Mouse (Mus musculus) intestine, embryonic 16.5 days (tissue): ENCODE data around the gene Scd3. TPM values are rescaled to one million over a fixed set of nuclear protein-coding genes. Genes with fewer than 3 reads are reported as not detected.
"Not testable (repeated sequence)": the region's sequence is repeated elsewhere in the genome, so short reads cannot be mapped to it uniquely, and the experiment has no call there.

Experiments
- ATAC-seq: fragments of 200-750 bp; cut with Nextera tagmentation; 2 replicates; pipeline ENCODE4 v1.8.0; 2017; ENCODE audit warnings: moderate TSS enrichment, moderate library complexity
- H3K27ac ChIP-seq: fragments of 300-500 bp; sonication (generic); 2 replicates; pipeline ENCODE4 v1.5.1; 2014; ENCODE audit warnings: mild to moderate bottlenecking, low read length
- H3K27me3 ChIP-seq: fragments of 300-500 bp; sonication (generic); replicated peaks from 2 replicates; pipeline ENCODE4 v1.6.1; 2014; ENCODE audit warnings: low read length, control low read depth, mixed read lengths; ENCODE audit not compliant: control insufficient read depth, insufficient read depth
- H3K36me3 ChIP-seq: fragments of 300-500 bp; sonication (generic); 2 replicates; pipeline ENCODE4 v1.6.1; 2014; ENCODE audit warnings: low read length, control low read depth; ENCODE audit not compliant: control insufficient read depth, insufficient read depth
- H3K4me1 ChIP-seq: fragments of 300-500 bp; sonication (generic); 2 replicates; pipeline ENCODE4 v1.6.1; 2014; ENCODE audit warnings: low read length, control low read depth, mixed read lengths; ENCODE audit not compliant: control insufficient read depth, insufficient read depth
- H3K4me2 ChIP-seq: fragments of 300-500 bp; sonication (generic); 2 replicates; pipeline ENCODE4 v1.6.1; 2014; ENCODE audit warnings: low read depth, low read length, control low read depth
- H3K4me3 ChIP-seq: fragments of 300-500 bp; sonication (generic); 2 replicates; pipeline ENCODE4 v1.5.1; 2014; ENCODE audit warnings: mild to moderate bottlenecking, low read length
- H3K9ac ChIP-seq: fragments of 300-500 bp; sonication (generic); 2 replicates; pipeline ENCODE4 v1.6.1; 2014; ENCODE audit warnings: low read depth, low read length
- H3K9me3 ChIP-seq: fragments of 300-500 bp; sonication (generic); 2 replicates; pipeline ENCODE4 v1.6.1; 2016; ENCODE audit warnings: low read length, control low read depth; ENCODE audit not compliant: control insufficient read depth
- WGBS: fragments of 180-500 bp; shearing (Covaris S2); extraction: QIAGEN DNeasy Blood & Tissue Kit; methylation state at CpG from one replicate; pipeline ENCODE4 v1.1.7; 2014; 5-methylcytosine and 5-hydroxymethylcytosine counted together
- polyA plus RNA-seq: library from polyadenylated mRNA; unstranded; fragments of >200 nt; fragmentation: Nextera tagmentation; extraction: Ambion mirVana; gene quantifications from 2 replicates; pipeline ENCODE4 v1.2.1, GENCODE M21; 2015

Gene Scd3
- polyA plus RNA-seq, 1 experiment from 2014 or later: 0.12 TPM

GRCm38 (mm10) chr19:44248081-44248853 lies 45.2 kb downstream of the Scd3 start:
- Histone ChIP-seq H3K36me3 (no peaks in the 10 kb centered on the region), H3K27ac (peak overlapping the region; percentile 97), H3K9ac (peak overlapping the region; percentile 77), H3K27me3 (no peaks in the 10 kb centered on the region), H3K9me3 (no peaks in the 10 kb centered on the region), H3K4me3 (peak overlapping the region; percentile 55), H3K4me1 (peaks cover 25% of the 10 kb centered on the region), H3K4me2 (peak overlapping the region; percentile 78)
- peak; percentile 97 for ATAC-seq
- WGBS: 1% methylated on average over 36 of the region's 36 CpGs

- H3K9me3 ChIP-seq: no peaks in the 10 kb centered on the region
- H3K9ac ChIP-seq: peak overlapping the region; percentile 77
- H3K36me3 ChIP-seq: no peaks in the 10 kb centered on the region
- H3K4me3 ChIP-seq: 0 out of 2 replicates have a peak overlapping the region, but pooled peaks have one; percentile 17
- ATAC-seq: no peak
- peak overlapping the region; percentile 78 for H3K4me2 ChIP-seq
- H3K27ac ChIP-seq: peak overlapping the region; percentile 97
- H3K27me3 ChIP-seq: no peaks in the 10 kb centered on the region
- 54% methylated on average over 11 of the region's 11 CpGs for WGBS
- peaks cover 25% of the 10 kb centered on the region for H3K4me1 ChIP-seq
Measured at GRCm38 (mm10) chr19:44248854-44249351, 45.8 kb downstream of the Scd3 start.

- not testable (repeated sequence) for H3K36me3 ChIP-seq, H3K4me3 ChIP-seq
- 91% methylated on average over 6 of the region's 6 CpGs for WGBS
Measured at GRCm38 (mm10) chr19:44251138-44251537, 48.1 kb downstream of the Scd3 start.

GRCm38 (mm10) chr19:44251936-44252558 lies 49.0 kb downstream of the Scd3 start:
- 65% methylated on average over 12 of the region's 12 CpGs for WGBS

More at GRCm38 (mm10) chr19:44251138-44251537, 48.1 kb downstream of the Scd3 start:
- H3K27me3 ChIP-seq, H3K4me2 ChIP-seq, ATAC-seq, H3K9me3 ChIP-seq, H3K27ac ChIP-seq, H3K9ac ChIP-seq: not testable (repeated sequence)
- H3K4me1 ChIP-seq: peaks cover 21% of the 10 kb centered on the region

GRCm38 (mm10) chr19:44254106-44254505 lies 51.0 kb downstream of the Scd3 start:
- H3K27ac ChIP-seq, H3K4me3 ChIP-seq, H3K9me3 ChIP-seq, ATAC-seq, H3K36me3 ChIP-seq, H3K9ac ChIP-seq, H3K27me3 ChIP-seq, H3K4me1 ChIP-seq, H3K4me2 ChIP-seq: not testable (repeated sequence)
- 87% methylated on average over 2 of the region's 4 CpGs for WGBS

More at GRCm38 (mm10) chr19:44251936-44252558, 49.0 kb downstream of the Scd3 start:
- Histone ChIP-seq H3K9ac (no peak overlapping the region), H3K27me3 (no peaks in the 10 kb centered on the region), H3K4me1 (peaks cover 13% of the 10 kb centered on the region), H3K27ac (no peak overlapping the region), H3K9me3 (no peaks in the 10 kb centered on the region), H3K4me3 (no peak overlapping the region), H3K36me3 (no peaks in the 10 kb centered on the region), H3K4me2 (no peak overlapping the region)
- ATAC-seq: no peak

- no peaks in the 10 kb centered on the region for H3K9me3 ChIP-seq
- no peak for ATAC-seq
- no peaks in the 10 kb centered on the region for H3K4me1 ChIP-seq
- H3K27me3 ChIP-seq: no peaks in the 10 kb centered on the region
- no peak overlapping the region for H3K9ac ChIP-seq
- H3K4me3 ChIP-seq: no peak overlapping the region
- no peak overlapping the region for H3K4me2 ChIP-seq
- no peaks in the 10 kb centered on the region for H3K36me3 ChIP-seq
- WGBS: 82% methylated on average over 13 of the region's 13 CpGs
- H3K27ac ChIP-seq: no peak overlapping the region
Measured at GRCm38 (mm10) chr19:44257377-44257966, 54.4 kb downstream of the Scd3 start.

GRCm38 (mm10) chr19:44259484-44259883 lies 56.4 kb downstream of the Scd3 start:
- H3K27ac ChIP-seq: no peak overlapping the region
- 79% methylated on average over 4 of the region's 4 CpGs for WGBS
- H3K4me3 ChIP-seq: no peak overlapping the region
- H3K4me2 ChIP-seq: no peak overlapping the region
- no peaks in the 10 kb centered on the region for H3K4me1 ChIP-seq
- no peaks in the 10 kb centered on the region for H3K36me3 ChIP-seq
- H3K9ac ChIP-seq: no peak overlapping the region
- no peaks in the 10 kb centered on the region for H3K9me3 ChIP-seq
- H3K27me3 ChIP-seq: no peaks in the 10 kb centered on the region
- no peak for ATAC-seq

GRCm38 (mm10) chr19:44260487-44260886 lies 57.4 kb downstream of the Scd3 start:
- no peaks in the 10 kb centered on the region for H3K36me3 ChIP-seq
- H3K27me3 ChIP-seq: no peaks in the 10 kb centered on the region
- H3K9me3 ChIP-seq: no peaks in the 10 kb centered on the region
- no peak overlapping the region for H3K4me2 ChIP-seq
- H3K4me1 ChIP-seq: no peaks in the 10 kb centered on the region
- no peak overlapping the region for H3K27ac ChIP-seq
- no peak for ATAC-seq
- H3K9ac ChIP-seq: no peak overlapping the region
- H3K4me3 ChIP-seq: no peak overlapping the region
- 81% methylated on average over 5 of the region's 5 CpGs for WGBS

- Histone ChIP-seq H3K27me3 (no peaks in the 10 kb centered on the region), H3K36me3 (no peaks in the 10 kb centered on the region), H3K27ac (no peak overlapping the region), H3K4me3 (no peak overlapping the region), H3K9me3 (no peaks in the 10 kb centered on the region), H3K4me1 (peaks cover 6% of the 10 kb centered on the region), H3K9ac (no peak overlapping the region), H3K4me2 (no peak overlapping the region)
- ATAC-seq: no peak
- WGBS: 82% methylated on average over 7 of the region's 7 CpGs
Measured at GRCm38 (mm10) chr19:44261774-44262173, 58.7 kb downstream of the Scd3 start.
